Mouse (Mus musculus) limb, embryonic 11.5 days (tissue): ENCODE data around the gene Eva1c. TPM values are rescaled to one million over a fixed set of nuclear protein-coding genes. Genes with fewer than 3 reads are reported as not detected.

Experiments
- ATAC-seq: fragments of 200-750 bp; cut with Nextera tagmentation; 2 replicates; pipeline ENCODE4 v1.8.0; 2017; ENCODE audit warnings: low read depth; ENCODE audit not compliant: insufficient number of reproducible peaks, low FRiP score, low TSS enrichment
- DNase-seq: peaks from one replicate; pipeline ENCODE4 v3.0.0-alpha.2; 2015; ENCODE audit warnings: low spot score
- H3K27ac ChIP-seq: fragments of 300-500 bp; sonication (generic); replicated peaks from 2 replicates; pipeline ENCODE4 v1.5.1; 2014; ENCODE audit warnings: low read depth, mild to moderate bottlenecking, low read length
- H3K27me3 ChIP-seq: fragments of 300-500 bp; sonication (generic); 2 replicates; pipeline ENCODE4 v1.6.1; 2014; ENCODE audit warnings: mild to moderate bottlenecking, low read length, mixed read lengths; ENCODE audit not compliant: control insufficient read depth, insufficient read depth
- H3K36me3 ChIP-seq: fragments of 300-500 bp; sonication (generic); 2 replicates; pipeline ENCODE4 v1.6.1; 2014; ENCODE audit warnings: mild to moderate bottlenecking, low read length, moderate library complexity, mixed read lengths; ENCODE audit not compliant: control insufficient read depth, insufficient read depth
- H3K4me1 ChIP-seq: fragments of 300-500 bp; sonication (generic); 2 replicates; pipeline ENCODE4 v1.6.1; 2014; ENCODE audit warnings: low read length, mixed read lengths; ENCODE audit not compliant: control insufficient read depth, insufficient read depth
- H3K4me2 ChIP-seq: fragments of 300-500 bp; sonication (generic); 2 replicates; pipeline ENCODE4 v1.6.1; 2014; ENCODE audit warnings: low read depth, mild to moderate bottlenecking, moderate library complexity; ENCODE audit not compliant: severe bottlenecking
- H3K4me3 ChIP-seq: fragments of 300-500 bp; sonication (generic); 2 replicates; pipeline ENCODE4 v1.5.1; 2014; ENCODE audit warnings: low read depth, low read length
- H3K9ac ChIP-seq: fragments of 300-500 bp; sonication (generic); 2 replicates; pipeline ENCODE4 v1.6.1; 2014; ENCODE audit warnings: mild to moderate bottlenecking, low read length
- H3K9me3 ChIP-seq: fragments of 300-500 bp; sonication (generic); 2 replicates; pipeline ENCODE4 v1.6.1; 2016; ENCODE audit warnings: low read length; ENCODE audit not compliant: control insufficient read depth
- WGBS: fragments of 180-500 bp; shearing (Covaris S2); extraction: QIAGEN DNeasy Blood & Tissue Kit; methylation state at CpG from one replicate; pipeline ENCODE4 v1.1.7; 2014; 5-methylcytosine and 5-hydroxymethylcytosine counted together
- polyA plus RNA-seq: library from polyadenylated mRNA; unstranded; fragments of >200 nt; fragmentation: Nextera tagmentation; extraction: Ambion mirVana; gene quantifications from 2 replicates; pipeline ENCODE4 v1.2.1, GENCODE M21; 2014

The Eva1c gene
- polyA plus RNA-seq, 1 experiment from 2014 or later: 0.44 TPM

DNA sequence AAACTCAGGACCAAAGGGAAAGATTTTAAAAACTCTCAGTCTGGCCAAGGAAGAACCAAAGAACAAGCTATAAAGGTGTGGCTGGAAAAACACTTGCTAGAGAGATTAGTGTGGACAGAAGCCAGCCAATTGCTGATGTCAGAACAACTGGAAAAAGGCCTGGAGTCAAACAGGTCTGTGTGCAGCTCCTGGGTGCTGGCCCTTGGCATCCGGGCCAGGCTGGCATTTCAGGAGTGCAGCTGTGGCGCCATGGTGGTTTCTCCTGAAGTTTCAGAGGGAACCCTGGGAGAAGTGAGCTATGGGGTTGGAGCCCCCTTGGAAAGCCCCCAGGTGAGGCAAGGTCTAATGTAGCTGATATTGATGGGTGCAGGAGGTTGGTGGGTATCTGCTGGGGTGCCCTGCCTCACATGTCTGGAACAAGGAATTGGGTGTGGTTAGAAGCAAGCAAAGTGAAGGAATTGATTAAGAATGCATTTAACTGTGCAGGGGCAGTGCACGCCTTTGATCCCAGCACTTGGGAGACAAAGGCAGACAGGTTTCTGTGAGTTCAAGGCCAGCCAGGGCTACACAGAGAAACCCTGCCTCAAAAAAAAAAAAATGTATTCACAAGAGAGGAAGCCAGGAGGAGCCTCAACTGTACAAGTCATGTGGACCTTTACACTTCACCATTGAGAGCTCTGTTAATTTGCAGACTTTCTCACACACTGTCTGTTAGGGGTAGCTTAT, 51.8 kb downstream of the Eva1c start:
- Histone ChIP-seq H3K9me3 (no peaks in the 10 kb centered on the region), H3K4me1 (no peaks in the 10 kb centered on the region), H3K27me3 (no peaks in the 10 kb centered on the region), H3K4me2 (no peak overlapping the region), H3K4me3 (no peak overlapping the region), H3K9ac (no peak overlapping the region), H3K27ac (no peak overlapping the region), H3K36me3 (no peaks in the 10 kb centered on the region)
- 94% methylated on average over 3 of the region's 3 CpGs for WGBS
- DNase-seq (no peak), ATAC-seq (no peak)

DNA sequence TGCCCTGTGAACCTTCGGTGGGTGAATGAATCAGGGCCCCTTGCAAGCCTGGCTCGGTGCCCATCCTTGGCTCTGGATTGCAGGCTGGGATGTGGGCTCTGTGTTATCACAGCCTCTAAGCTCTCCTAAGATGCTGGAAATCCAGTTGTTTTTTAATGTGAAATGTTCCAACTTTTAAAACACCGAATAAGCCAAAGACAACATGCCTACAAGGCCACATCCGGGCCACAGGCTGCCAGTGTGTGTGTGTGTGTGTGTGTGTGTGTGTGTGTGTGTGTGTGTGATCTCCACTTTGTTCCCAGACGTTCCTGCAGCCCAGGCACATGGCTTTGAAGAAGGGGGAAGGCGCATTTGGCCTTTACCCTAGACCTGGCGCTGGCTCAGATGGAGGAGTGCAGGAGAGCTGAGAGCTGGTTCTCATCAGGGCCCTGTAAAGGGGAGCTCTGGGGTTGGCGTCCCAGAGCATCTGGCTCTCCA, 56.0 kb downstream of the Eva1c start:
- no peaks in the 10 kb centered on the region for H3K4me1 ChIP-seq
- no peak overlapping the region for H3K9ac ChIP-seq
- peak; percentile 32 for DNase-seq
- 51% methylated on average over 8 of the region's 8 CpGs for WGBS
- H3K9me3 ChIP-seq: no peaks in the 10 kb centered on the region
- peak; percentile 44; the same call in 1 of the 2 replicates for ATAC-seq
- H3K36me3 ChIP-seq: no peaks in the 10 kb centered on the region
- no peak overlapping the region for H3K4me3 ChIP-seq
- H3K27ac ChIP-seq: no peak overlapping the region
- H3K4me2 ChIP-seq: no peak overlapping the region
- no peaks in the 10 kb centered on the region for H3K27me3 ChIP-seq

DNA sequence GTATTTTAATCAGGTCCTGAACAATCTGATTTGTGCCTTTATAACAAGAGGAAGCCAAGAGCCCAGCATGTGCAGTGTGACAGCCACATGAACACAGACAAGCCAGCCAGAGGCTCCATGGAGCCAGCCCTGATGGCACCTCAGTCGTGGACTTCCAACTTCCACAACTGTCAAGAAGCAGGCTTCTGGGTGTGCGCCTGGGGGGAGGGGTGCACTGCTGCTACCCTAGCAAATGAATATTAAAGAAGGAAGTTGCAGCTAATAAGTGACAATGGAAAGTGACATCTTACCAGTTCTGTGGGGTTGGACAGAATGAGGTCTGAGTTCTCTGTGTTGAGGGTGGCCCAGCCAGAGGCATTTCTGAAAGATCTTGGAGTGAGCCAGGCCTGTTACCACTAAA, 58.8 kb downstream of the Eva1c start:
- no peaks in the 10 kb centered on the region for H3K36me3 ChIP-seq
- 72% methylated on average over 2 of the region's 2 CpGs for WGBS

DNA sequence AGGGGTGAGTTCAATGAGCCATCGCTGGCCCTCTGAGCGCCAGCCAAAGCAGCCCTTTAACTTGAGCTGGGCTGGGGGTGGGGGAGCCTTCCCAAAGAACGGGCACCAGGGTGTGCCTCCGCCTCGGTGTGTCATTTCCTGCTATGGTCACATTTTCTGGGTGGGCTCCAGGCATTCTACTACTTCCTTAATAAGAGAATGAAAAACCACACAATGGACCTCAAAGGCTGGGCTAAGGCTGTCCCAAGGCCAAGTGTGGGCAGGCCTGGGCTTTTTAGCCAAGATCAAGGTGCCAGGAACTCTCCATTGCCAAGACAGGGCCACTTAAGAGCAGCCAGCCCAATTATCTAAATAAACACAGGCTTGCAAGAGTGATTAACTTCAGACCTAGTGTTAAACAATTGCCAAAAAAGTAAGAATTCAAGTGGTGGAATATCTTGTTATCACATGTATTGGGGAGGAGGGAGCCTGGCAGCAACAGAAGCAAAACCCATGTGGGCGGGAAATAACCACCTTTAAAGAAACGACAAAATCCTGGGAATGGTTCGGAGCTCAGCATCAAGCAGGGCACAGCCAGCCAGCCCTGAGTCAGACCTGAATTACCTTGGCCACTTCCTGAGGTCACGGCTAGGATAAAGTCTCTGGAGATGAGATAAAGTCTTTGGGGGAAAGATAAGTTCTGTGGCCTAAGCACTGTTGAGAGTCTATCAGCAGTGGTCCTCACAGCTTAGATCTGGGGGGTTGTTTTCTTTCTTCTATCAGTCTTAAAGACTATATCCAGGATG, 59.5 kb downstream of the Eva1c start:
- no peaks in the 10 kb centered on the region for H3K27me3 ChIP-seq
- WGBS: 70% methylated on average over 9 of the region's 9 CpGs
- no peaks in the 10 kb centered on the region for H3K36me3 ChIP-seq
- H3K27ac ChIP-seq: no peak overlapping the region
- H3K9me3 ChIP-seq: no peaks in the 10 kb centered on the region
- DNase-seq (no peak), ATAC-seq (no peak)
- H3K4me3 ChIP-seq: no peak overlapping the region
- H3K4me1 ChIP-seq: no peaks in the 10 kb centered on the region
- H3K4me2 ChIP-seq: no peak overlapping the region
- H3K9ac ChIP-seq: no peak overlapping the region

More for the DNA sequence above, 58.8 kb downstream of the Eva1c start:
- H3K27me3 ChIP-seq: no peaks in the 10 kb centered on the region
- H3K4me1 ChIP-seq: no peaks in the 10 kb centered on the region
- no peak overlapping the region for H3K27ac ChIP-seq
- no peak overlapping the region for H3K4me2 ChIP-seq
- DNase-seq: no peak
- no peak for ATAC-seq
- no peak overlapping the region for H3K4me3 ChIP-seq
- no peaks in the 10 kb centered on the region for H3K9me3 ChIP-seq
- no peak overlapping the region for H3K9ac ChIP-seq

DNA sequence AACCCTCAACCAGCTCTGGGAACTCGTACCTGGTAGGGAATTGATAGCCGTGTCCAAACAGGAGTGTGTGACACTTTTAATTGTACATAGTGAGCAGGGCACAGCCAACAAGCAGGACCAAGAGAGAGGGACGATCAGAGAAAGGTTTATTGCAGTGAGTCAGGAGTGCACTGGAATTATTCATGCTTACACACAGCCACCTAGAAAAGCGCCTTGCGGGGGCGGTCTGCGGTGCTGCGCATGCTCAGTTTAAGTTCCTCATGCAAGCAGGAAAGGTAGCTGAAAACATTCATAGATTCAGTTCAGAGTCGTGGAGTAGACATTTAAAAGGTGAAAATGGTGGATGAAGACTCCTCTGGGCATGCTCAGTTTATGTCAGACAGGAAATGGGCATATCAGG, 64.2 kb downstream of the Eva1c start:
- H3K9me3 ChIP-seq: no peaks in the 10 kb centered on the region
- H3K27ac ChIP-seq: no peak overlapping the region
- DNase-seq (no peak), ATAC-seq (no peak)
- H3K4me2 ChIP-seq: no peak overlapping the region
- H3K4me3 ChIP-seq: no peak overlapping the region
- H3K36me3 ChIP-seq: no peaks in the 10 kb centered on the region
- no peak overlapping the region for H3K9ac ChIP-seq
- no peaks in the 10 kb centered on the region for H3K4me1 ChIP-seq
- H3K27me3 ChIP-seq: no peaks in the 10 kb centered on the region
- WGBS: 87% methylated on average over 9 of the region's 9 CpGs

DNA sequence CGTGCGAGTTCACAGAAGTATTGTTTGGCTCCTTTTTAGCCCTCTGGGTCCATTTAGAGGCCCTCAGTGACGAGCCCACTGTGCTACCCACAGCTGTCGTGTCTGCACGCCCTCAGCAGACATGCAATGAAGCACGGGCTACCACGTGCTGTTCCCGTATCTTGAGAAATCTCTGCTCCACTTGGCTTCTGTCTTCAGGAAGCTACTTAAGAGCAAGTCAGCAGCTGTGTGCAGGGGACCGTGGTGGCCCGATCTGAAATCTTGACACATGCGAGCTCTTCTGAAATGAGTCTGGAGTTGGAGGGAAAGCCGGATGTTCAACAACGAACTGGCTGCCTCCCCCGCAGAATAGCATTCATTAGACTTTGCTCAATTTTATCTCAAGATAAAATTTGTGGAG, 65.1 kb downstream of the Eva1c start:
- DNase-seq (no peak), ATAC-seq (no peak)
- no peaks in the 10 kb centered on the region for H3K27me3 ChIP-seq
- H3K27ac ChIP-seq: no peak overlapping the region
- no peaks in the 10 kb centered on the region for H3K4me1 ChIP-seq
- no peak overlapping the region for H3K9ac ChIP-seq
- no peak overlapping the region for H3K4me3 ChIP-seq
- H3K36me3 ChIP-seq: no peaks in the 10 kb centered on the region
- H3K9me3 ChIP-seq: no peaks in the 10 kb centered on the region
- WGBS: 84% methylated on average over 14 of the region's 14 CpGs
- no peak overlapping the region for H3K4me2 ChIP-seq

DNA sequence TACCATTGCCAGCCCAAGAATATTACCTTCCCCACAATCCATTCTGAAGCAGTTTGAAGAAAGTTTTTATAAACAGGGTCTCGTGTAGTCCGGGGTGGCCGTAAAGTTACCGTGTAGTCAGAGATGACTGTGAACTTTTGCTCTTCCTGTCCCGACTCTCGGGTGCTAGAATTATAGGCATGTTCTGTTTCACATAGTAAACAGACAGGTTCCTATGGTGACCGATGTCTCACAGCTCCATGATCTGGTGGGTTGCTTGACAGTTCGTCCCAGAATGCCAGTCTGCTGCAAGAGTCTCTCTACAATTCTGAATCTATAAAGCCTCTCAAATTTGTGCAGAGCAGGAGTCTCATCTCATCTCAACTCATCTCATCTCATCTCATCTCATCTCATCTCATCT, 65.6 kb downstream of the Eva1c start:
- H3K9me3 ChIP-seq: no peaks in the 10 kb centered on the region
- no peak overlapping the region for H3K27ac ChIP-seq
- no peak overlapping the region for H3K4me2 ChIP-seq
- WGBS: 50% methylated on average over 8 of the region's 8 CpGs
- DNase-seq: no peak
- ATAC-seq: no peak
- no peaks in the 10 kb centered on the region for H3K36me3 ChIP-seq
- no peaks in the 10 kb centered on the region for H3K27me3 ChIP-seq
- no peak overlapping the region for H3K9ac ChIP-seq
- no peak overlapping the region for H3K4me3 ChIP-seq
- H3K4me1 ChIP-seq: no peaks in the 10 kb centered on the region

DNA sequence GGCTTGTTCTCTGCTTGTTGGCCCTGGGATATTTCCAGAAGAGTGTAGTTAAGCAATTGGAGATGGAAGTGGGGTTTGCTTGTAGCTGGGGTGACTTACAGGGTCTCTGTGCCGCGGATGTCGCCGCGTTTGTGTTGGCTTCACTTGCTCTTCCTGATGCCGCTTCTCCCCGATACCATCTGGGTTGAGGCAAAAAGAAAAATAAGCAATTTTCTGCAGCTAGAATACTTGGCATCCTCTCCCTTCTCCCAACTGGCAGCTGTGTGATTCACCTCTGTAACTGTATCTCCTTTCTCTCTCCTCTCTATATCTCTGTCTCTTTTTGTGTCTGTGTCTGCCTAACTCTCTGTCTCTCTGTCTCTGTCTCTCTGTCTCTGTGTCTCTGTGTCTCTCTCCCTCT, 66.5 kb downstream of the Eva1c start:
- 72% methylated on average over 7 of the region's 7 CpGs for WGBS
- DNase-seq (no peak), ATAC-seq (no peak)
- Histone ChIP-seq H3K27ac (no peak overlapping the region), H3K9me3 (no peaks in the 10 kb centered on the region), H3K27me3 (no peaks in the 10 kb centered on the region), H3K4me2 (no peak overlapping the region), H3K36me3 (no peaks in the 10 kb centered on the region), H3K9ac (no peak overlapping the region), H3K4me1 (no peaks in the 10 kb centered on the region), H3K4me3 (no peak overlapping the region)
